Mouse (Mus musculus) megakaryocyte, embryonic 14.5 days (primary cell): ENCODE data around the gene Adh5. TPM values are rescaled to one million over a fixed set of nuclear protein-coding genes. Genes with fewer than 3 reads are reported as not detected.

Experiments used
- H3K27me3 ChIP-seq: replicated peaks from 2 replicates; pipeline ENCODE3; 2012; ENCODE audit warnings: inconsistent platforms
- H3K36me3 ChIP-seq: replicated peaks from 2 replicates; pipeline ENCODE3; 2012; ENCODE audit warnings: low read length, inconsistent platforms, mixed read lengths
- H3K4me1 ChIP-seq: 2 replicates; pipeline ENCODE4 v1.6.1; 2012; ENCODE audit warnings: inconsistent platforms
- H3K4me3 ChIP-seq: replicated peaks from 2 replicates; pipeline ENCODE3; 2012; ENCODE audit warnings: moderate library complexity, mild to moderate bottlenecking, inconsistent platforms
- H3K9me3 ChIP-seq: 2 replicates; pipeline ENCODE4 v1.6.1; 2012; ENCODE audit warnings: inconsistent platforms
- FLI1 ChIP-seq: IDR thresholded peaks from 2 replicates; pipeline ENCODE4 v1.6.1; 2012; ENCODE audit warnings: low read length, inconsistent platforms, mixed read lengths
- GATA1 ChIP-seq: IDR thresholded peaks from 3 replicates; pipeline ENCODE4 v1.6.1; 2012; ENCODE audit warnings: mixed read lengths, low read length, inconsistent platforms, borderline replicate concordance
- polyA plus RNA-seq: library from polyadenylated mRNA; stranded (reverse); fragments of >175 nt; gene quantifications from 2 replicates; pipeline ENCODE4 v1.2.3, GENCODE M21; 2012; ENCODE audit warnings: low replicate concordance; ENCODE audit not compliant: insufficient read depth

The Adh5 gene
- polyA plus RNA-seq, 1 experiment: 12.6 TPM

GRCm38 (mm10) chr3:138481526-138482284 is 38.8 kb downstream of the Adh5 start:
- H3K4me1 ChIP-seq: peaks cover 43% of the 10 kb centered on the region

GRCm38 (mm10) chr3:138483240-138483639 is 40.3 kb downstream of the Adh5 start:
- H3K27me3 ChIP-seq: no peaks in the 10 kb centered on the region
- no peak overlapping the region for H3K4me3 ChIP-seq
- TF ChIP-seq FLI1 (no peak), GATA1 (no peak)
- peaks cover 58% of the 10 kb centered on the region for H3K4me1 ChIP-seq
- 0 out of 2 replicates have a peak, but pooled peaks cover 3% of the 10 kb centered on the region for H3K9me3 ChIP-seq
- H3K36me3 ChIP-seq: peaks cover 82% of the 10 kb centered on the region

More at GRCm38 (mm10) chr3:138481526-138482284, 38.8 kb downstream of the Adh5 start:
- Histone ChIP-seq H3K4me3 (no peak overlapping the region), H3K36me3 (peaks cover 87% of the 10 kb centered on the region), H3K9me3 (0 out of 2 replicates have a peak, but pooled peaks cover 3% of the 10 kb centered on the region), H3K27me3 (no peaks in the 10 kb centered on the region)
- TF ChIP-seq FLI1 (no peak), GATA1 (no peak)

GRCm38 (mm10) chr3:138488584-138489326 is 45.9 kb downstream of the Adh5 start:
- peaks cover 31% of the 10 kb centered on the region for H3K36me3 ChIP-seq
- TF ChIP-seq GATA1 (no peak), FLI1 (no peak)
- peak overlapping the region; percentile 100 for H3K4me3 ChIP-seq
- H3K27me3 ChIP-seq: no peaks in the 10 kb centered on the region
- peaks cover 44% of the 10 kb centered on the region for H3K4me1 ChIP-seq
- H3K9me3 ChIP-seq: peaks cover 7% of the 10 kb centered on the region; the same call in 1 of the 2 replicates

GRCm38 (mm10) chr3:138489327-138490033 is 46.6 kb downstream of the Adh5 start, which contains the start of gene Metap1:
Gene Metap1, minus strand, starts transcription at chr3:138489515.
- Histone ChIP-seq H3K27me3 (no peaks in the 10 kb centered on the region), H3K9me3 (peaks cover 7% of the 10 kb centered on the region; the same call in 1 of the 2 replicates), H3K4me3 (peak within 1 kb of the TSS; percentile 100), H3K4me1 (peaks cover 50% of the 10 kb centered on the region), H3K36me3 (peaks cover 24% of the 10 kb centered on the region)
- TF ChIP-seq FLI1 (no peak), GATA1 (no peak)

GRCm38 (mm10) chr3:138490034-138490337 is 47.1 kb downstream of the Adh5 start:
- Histone ChIP-seq H3K9me3 (peaks cover 4% of the 10 kb centered on the region; the same call in 1 of the 2 replicates), H3K27me3 (no peaks in the 10 kb centered on the region), H3K4me3 (peak overlapping the region; percentile 100), H3K4me1 (peaks cover 51% of the 10 kb centered on the region), H3K36me3 (peaks cover 19% of the 10 kb centered on the region)
- TF ChIP-seq GATA1 (no peak), FLI1 (no peak)

- no peak overlapping the region for H3K4me3 ChIP-seq
- no peak for TF ChIP-seq GATA1
- no peak for TF ChIP-seq FLI1
- peaks cover 12% of the 10 kb centered on the region for H3K9me3 ChIP-seq
- no peaks in the 10 kb centered on the region for H3K27me3 ChIP-seq
- no peaks in the 10 kb centered on the region for H3K36me3 ChIP-seq
- H3K4me1 ChIP-seq: peaks cover 56% of the 10 kb centered on the region
Observed at GRCm38 (mm10) chr3:138493668-138494067, 50.8 kb downstream of the Adh5 start.

GRCm38 (mm10) chr3:138494565-138494964 is 51.7 kb downstream of the Adh5 start:
- peak overlapping the region; percentile 85 for H3K4me3 ChIP-seq
- H3K9me3 ChIP-seq: peaks cover 15% of the 10 kb centered on the region
- H3K27me3 ChIP-seq: no peaks in the 10 kb centered on the region
- TF ChIP-seq FLI1: no peak
- no peak for TF ChIP-seq GATA1
- no peaks in the 10 kb centered on the region for H3K36me3 ChIP-seq
- H3K4me1 ChIP-seq: peaks cover 58% of the 10 kb centered on the region

- Histone ChIP-seq H3K4me3 (peak overlapping the region; percentile 85), H3K36me3 (no peaks in the 10 kb centered on the region), H3K27me3 (no peaks in the 10 kb centered on the region), H3K9me3 (peaks cover 15% of the 10 kb centered on the region), H3K4me1 (peaks cover 57% of the 10 kb centered on the region)
- no peak for TF ChIP-seq FLI1
- no peak for TF ChIP-seq GATA1
Observed at GRCm38 (mm10) chr3:138495166-138496145, 52.6 kb downstream of the Adh5 start.
